Mouse (Mus musculus) small intestine, adult 10 weeks (tissue): ENCODE results near the gene Cacna1e. TPM values are rescaled to one million over a fixed set of nuclear protein-coding genes. Genes with fewer than 3 reads are reported as not detected.

Experiments
- polyA plus RNA-seq: library from polyadenylated mRNA; stranded (reverse); fragments of 350-450 nt; fragmentation: Illumina TruSeq; extraction: RNeasy Lipid Tissue Mini Kit (QIAGEN cat#74804); gene quantifications from one replicate; pipeline ENCODE4 v1.2.3, GENCODE M21; 2014; ENCODE audit warnings: low replicate concordance

Gene Cacna1e
- polyA plus RNA-seq: 4.4 TPM

GRCm38 (mm10) chr1:154884275-154885206, at the start of gene Cacna1e:
Cacna1e (minus strand) TSS chr1:154884501.

Other genes with a start within 250 kb of the Cacna1e start
- 28.5 TPM for gene Ier5, start 215.1 kb upstream of the Cacna1e start, polyA plus RNA-seq